Mouse (Mus musculus): ENCODE data around the gene Ccdc107. TPM values are rescaled to one million over a fixed set of nuclear protein-coding genes. Genes with fewer than 3 reads are reported as not detected.
"Not testable (repeated sequence)": the region's sequence is repeated elsewhere in the genome, so short reads cannot be mapped to it uniquely, and the experiment has no call there.

Gene Ccdc107
- polyA plus RNA-seq, 1 experiment from 2014 or later: 71.6 TPM

DNA sequence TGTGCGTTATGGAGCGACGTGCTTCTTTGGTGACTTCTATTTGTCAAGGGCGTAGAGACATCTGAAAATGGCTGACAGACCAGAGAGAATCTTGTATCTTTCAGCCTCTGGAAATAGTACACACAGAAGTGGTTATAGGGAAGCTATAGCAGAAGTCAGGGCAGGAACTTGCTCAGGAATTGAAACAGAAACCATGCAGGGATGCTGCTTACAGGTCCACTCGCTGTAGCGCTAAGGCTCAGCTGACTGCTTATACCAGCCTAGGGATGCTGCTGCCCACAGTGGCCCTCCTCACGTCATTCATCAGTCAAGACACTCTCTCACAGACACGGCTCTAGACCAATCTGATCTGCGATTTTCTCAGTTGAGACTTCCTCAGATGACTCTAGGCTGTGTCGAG lies 22.4 kb upstream of the Ccdc107 start:
- no peak overlapping the region for H3K27ac ChIP-seq
- no peak overlapping the region for H3K9ac ChIP-seq
- H3K4me1 ChIP-seq: no peaks in the 10 kb centered on the region
- H3K4me2 ChIP-seq (replicated peaks): no peak overlapping the region
- H3K4me3 ChIP-seq: no peak overlapping the region
- H3K36me3 ChIP-seq: no peaks in the 10 kb centered on the region
- no peaks in the 10 kb centered on the region for H3K27me3 ChIP-seq
- H3K9me3 ChIP-seq: no peaks in the 10 kb centered on the region
- no peak for ATAC-seq (ENCODE audit: low FRiP score, low read depth)
- WGBS: 91% methylated on average over 10 of the region's 10 CpGs

DNA sequence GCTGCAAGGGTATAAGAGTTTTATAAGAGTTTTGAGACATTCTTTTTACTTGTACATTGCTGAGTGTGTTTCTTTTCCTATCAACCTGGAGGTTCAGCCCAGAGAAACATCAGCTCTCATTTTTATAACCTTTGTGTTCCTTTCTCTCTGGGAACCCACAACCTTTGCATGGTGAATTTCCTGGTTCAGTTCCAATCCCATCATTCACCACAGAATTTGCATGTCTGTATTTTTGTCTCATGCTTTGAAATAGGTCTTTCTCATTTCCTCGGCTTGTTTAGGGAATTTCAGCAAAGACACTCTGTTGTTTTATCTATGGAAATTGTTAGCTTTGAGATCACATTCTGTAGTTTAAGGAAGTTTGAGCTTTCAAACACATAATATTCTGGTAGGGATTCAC lies 19.1 kb upstream of the Ccdc107 start:
- WGBS: 76% methylated on average over 1 of the region's 1 CpGs
- ATAC-seq (ENCODE audit: low FRiP score, low read depth): no peak
- Histone ChIP-seq H3K36me3 (no peaks in the 10 kb centered on the region), H3K4me2 (replicated peaks) (no peak overlapping the region), H3K9ac (no peak overlapping the region), H3K9me3 (no peaks in the 10 kb centered on the region), H3K27me3 (no peaks in the 10 kb centered on the region), H3K4me3 (no peak overlapping the region), H3K4me1 (0 out of 2 replicates have a peak, but pooled peaks cover 4% of the 10 kb centered on the region), H3K27ac (no peak overlapping the region)

DNA sequence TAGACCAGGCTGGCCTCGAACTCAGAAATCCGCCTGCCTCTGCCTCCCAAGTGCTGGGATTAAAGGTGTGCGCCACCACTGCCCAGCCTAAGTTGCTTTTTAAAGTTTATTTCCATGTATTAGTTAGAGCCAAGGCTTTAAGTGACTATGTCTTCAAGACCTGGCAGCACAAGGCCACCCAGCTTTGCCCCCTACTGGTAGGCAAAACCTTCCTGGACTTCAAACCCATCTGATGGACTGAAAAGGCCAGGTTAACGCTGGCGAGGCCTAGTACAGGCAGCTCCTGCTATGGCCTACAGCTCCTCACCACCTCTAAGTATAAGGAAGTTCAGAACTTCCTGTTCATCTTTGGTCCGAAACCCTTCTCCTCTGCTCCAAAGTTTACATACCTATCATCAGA lies 16.1 kb upstream of the Ccdc107 start:
- H3K4me2 ChIP-seq (replicated peaks): no peak overlapping the region
- no peak for ATAC-seq (ENCODE audit: low FRiP score, low read depth)
- no peaks in the 10 kb centered on the region for H3K9me3 ChIP-seq
- no peak overlapping the region for H3K9ac ChIP-seq
- 0 out of 2 replicates have a peak, but pooled peaks cover 4% of the 10 kb centered on the region for H3K4me1 ChIP-seq
- WGBS: 90% methylated on average over 6 of the region's 6 CpGs
- no peaks in the 10 kb centered on the region for H3K36me3 ChIP-seq
- H3K27me3 ChIP-seq: no peaks in the 10 kb centered on the region
- H3K27ac ChIP-seq: no peak overlapping the region
- H3K4me3 ChIP-seq: no peak overlapping the region

DNA sequence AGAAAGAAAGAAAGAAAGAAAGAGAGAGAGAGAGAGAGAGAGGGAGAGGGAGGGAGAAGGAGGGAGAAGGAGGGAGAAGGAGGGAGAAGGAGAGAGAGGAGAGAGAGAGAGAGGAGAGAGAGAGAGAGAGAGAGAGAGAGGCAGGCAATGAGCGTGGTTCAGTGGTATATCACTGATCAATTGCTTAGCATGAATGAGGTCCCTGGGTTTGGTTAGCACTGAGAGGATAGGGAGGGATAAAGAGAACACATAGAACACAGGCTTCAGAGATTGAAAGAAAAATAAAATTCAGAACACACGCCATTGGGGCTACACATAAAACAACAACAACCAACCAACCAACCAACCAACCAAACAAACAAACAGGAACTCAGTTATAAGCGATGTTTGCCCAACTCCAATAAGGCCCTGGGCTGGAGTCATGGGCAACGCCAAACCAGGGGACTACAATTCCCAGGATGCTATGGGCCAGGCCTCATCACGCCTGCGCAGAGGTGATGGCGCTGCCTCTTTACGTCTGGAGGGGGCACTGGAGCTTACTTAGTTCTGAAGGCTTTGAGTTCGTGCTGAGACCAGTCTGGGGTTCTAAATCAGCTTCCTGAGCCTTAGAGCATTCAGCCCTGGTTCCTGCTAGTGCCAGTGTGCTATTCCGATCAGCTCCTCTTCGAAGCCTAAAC lies 14.7 kb upstream of the Ccdc107 start:
- no peak overlapping the region for H3K27ac ChIP-seq
- H3K36me3 ChIP-seq: no peaks in the 10 kb centered on the region
- H3K9me3 ChIP-seq: no peaks in the 10 kb centered on the region
- ATAC-seq (ENCODE audit: low FRiP score, low read depth): peak; percentile 93
- WGBS: 18% methylated on average over 11 of the region's 11 CpGs
- H3K4me2 ChIP-seq (replicated peaks): peak overlapping the region; percentile 58
- peak overlapping the region; percentile 37 for H3K4me3 ChIP-seq
- no peaks in the 10 kb centered on the region for H3K27me3 ChIP-seq
- peak overlapping the region; percentile 39; the same call in 1 of the 2 replicates for H3K9ac ChIP-seq
- H3K4me1 ChIP-seq: 0 out of 2 replicates have a peak, but pooled peaks cover 4% of the 10 kb centered on the region

DNA sequence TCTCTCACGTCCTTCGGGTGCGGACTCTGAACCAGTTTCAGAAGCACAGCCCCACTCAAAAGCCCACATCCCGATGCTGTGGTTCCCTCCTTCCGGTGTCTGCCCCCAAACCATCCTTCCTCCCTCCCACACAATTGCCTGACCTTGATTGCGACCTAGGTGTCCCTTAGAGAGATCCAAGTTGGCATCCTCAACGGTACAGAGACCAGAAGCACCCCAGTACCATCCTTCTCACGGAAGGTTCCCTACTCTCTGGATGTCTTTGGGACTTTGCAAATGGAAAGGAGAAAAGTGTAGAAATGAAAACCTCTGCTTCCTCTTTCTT lies 14.2 kb upstream of the Ccdc107 start:
- H3K9me3 ChIP-seq: no peaks in the 10 kb centered on the region
- no peaks in the 10 kb centered on the region for H3K36me3 ChIP-seq
- H3K4me2 ChIP-seq (replicated peaks): peak overlapping the region; percentile 58
- 63% methylated on average over 8 of the region's 8 CpGs for WGBS
- peak overlapping the region; percentile 37 for H3K4me3 ChIP-seq
- H3K27me3 ChIP-seq: no peaks in the 10 kb centered on the region
- H3K4me1 ChIP-seq: 0 out of 2 replicates have a peak, but pooled peaks cover 4% of the 10 kb centered on the region
- peak overlapping the region; percentile 39; the same call in 1 of the 2 replicates for H3K9ac ChIP-seq
- no peak overlapping the region for H3K27ac ChIP-seq
- peak; percentile 41; the same call in 1 of the 2 replicates for ATAC-seq (ENCODE audit: low FRiP score, low read depth)

DNA sequence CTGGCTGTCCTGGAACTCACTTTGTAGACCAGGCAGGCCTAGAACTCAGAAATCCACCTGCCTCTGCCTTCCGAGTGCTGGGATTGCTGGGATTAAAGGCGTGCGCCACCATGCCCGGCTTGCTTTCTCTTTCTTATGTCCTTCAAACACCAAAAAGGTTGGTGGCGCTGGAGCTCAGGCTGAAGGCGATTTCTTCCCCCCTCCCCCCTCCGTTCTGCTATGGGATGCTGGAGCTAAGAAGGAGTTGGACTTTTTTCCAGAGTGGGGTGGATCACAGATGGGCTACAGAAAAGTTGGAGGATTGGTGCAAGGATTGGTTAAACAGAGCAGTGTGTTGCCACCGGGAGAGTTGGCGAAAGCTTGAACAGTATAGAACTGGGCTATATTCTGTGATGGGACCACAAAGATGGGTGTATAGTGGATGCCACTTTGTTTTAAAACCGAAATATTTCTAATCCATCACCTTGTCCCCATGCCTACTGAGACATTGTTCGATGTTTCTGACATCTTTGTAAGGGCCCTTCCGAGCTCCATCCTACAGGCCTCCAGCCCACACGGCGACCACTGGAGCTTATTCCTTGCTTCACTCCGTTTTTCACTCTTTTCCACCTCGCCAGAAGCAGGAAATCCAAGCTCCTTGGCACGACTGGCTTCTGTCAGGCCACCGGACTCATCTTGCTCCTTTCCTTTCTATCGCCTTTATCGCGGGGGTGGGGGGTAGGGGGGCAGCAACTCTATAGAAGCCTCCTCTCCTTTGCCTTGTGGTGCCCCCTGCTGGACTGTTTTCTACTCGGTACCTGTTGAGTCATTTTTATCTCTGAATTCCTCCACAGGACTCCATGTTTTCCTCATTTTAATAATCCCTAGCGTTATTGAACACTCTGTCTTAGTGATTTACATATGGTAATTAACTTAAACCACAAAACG lies 13.5 kb upstream of the Ccdc107 start:
- no peak overlapping the region for H3K9ac ChIP-seq
- no peaks in the 10 kb centered on the region for H3K36me3 ChIP-seq
- H3K27me3 ChIP-seq: no peaks in the 10 kb centered on the region
- H3K4me3 ChIP-seq: no peak overlapping the region
- no peak overlapping the region for H3K27ac ChIP-seq
- no peaks in the 10 kb centered on the region for H3K9me3 ChIP-seq
- H3K4me2 ChIP-seq (replicated peaks): peak overlapping the region; percentile 39
- 48% methylated on average over 24 of the region's 24 CpGs for WGBS
- ATAC-seq (ENCODE audit: low FRiP score, low read depth): no peak
- H3K4me1 ChIP-seq: 0 out of 2 replicates have a peak, but pooled peaks cover 4% of the 10 kb centered on the region

DNA sequence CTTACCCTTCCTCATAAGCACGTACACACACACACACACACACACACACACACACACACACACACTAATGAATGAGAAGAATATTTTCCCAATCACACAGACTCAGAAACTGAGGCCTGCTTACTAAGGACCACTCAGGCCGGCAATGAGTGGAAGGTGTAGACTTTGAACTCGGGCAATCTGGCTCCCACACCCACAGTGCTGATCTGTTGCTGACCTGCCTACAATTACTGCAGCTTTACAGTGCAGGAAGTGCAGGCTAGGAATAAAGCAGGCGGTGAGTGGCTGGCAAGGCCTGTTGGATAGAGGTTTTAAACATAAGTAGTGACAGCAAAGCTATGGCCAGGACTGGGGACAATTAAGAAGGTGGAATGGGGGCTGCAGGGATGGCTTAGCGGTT lies 11.7 kb upstream of the Ccdc107 start:
- no peaks in the 10 kb centered on the region for H3K27me3 ChIP-seq
- no peaks in the 10 kb centered on the region for H3K9me3 ChIP-seq
- H3K4me1 ChIP-seq: 0 out of 2 replicates have a peak, but pooled peaks cover 4% of the 10 kb centered on the region
- WGBS: 73% methylated on average over 5 of the region's 5 CpGs
- H3K36me3 ChIP-seq: no peaks in the 10 kb centered on the region
- H3K9ac ChIP-seq: no peak overlapping the region
- no peak overlapping the region for H3K4me3 ChIP-seq
- no peak overlapping the region for H3K27ac ChIP-seq
- no peak for ATAC-seq (ENCODE audit: low FRiP score, low read depth)
- no peak overlapping the region for H3K4me2 ChIP-seq (replicated peaks)

DNA sequence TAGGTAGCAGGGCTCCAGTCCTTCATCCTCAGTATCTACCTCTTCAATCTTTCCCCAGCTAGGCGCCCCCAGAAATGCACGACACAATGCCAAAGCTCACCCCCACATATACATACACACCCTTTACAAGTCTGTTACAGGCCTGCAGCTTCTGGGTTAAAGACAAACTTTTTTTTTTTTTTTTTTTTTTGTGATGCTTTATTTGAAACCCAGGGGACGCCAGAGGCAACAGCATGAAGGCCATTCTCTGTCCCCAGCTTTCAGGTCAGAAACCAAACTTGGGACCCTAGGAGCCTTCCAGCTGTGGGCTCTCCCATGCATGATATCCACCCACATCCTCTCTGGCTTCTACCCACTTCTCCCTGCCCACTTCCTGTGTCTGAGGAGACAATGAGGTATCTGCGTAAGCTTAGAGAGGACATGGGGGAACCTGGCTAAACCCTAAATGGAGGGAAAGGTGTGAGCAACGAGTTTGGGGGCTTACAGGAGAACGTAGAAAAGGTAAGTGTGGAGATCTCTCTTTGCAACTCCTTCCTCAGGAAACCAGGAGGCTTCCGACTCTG lies 10.7 kb upstream of the Ccdc107 start:
- Histone ChIP-seq H3K9ac (no peak overlapping the region), H3K4me3 (no peak overlapping the region), H3K27me3 (no peaks in the 10 kb centered on the region), H3K36me3 (no peaks in the 10 kb centered on the region), H3K9me3 (no peaks in the 10 kb centered on the region), H3K27ac (no peak overlapping the region), H3K4me2 (replicated peaks) (no peak overlapping the region), H3K4me1 (0 out of 2 replicates have a peak, but pooled peaks cover 4% of the 10 kb centered on the region)
- ATAC-seq (ENCODE audit: low FRiP score, low read depth): no peak
- WGBS: 75% methylated on average over 7 of the region's 7 CpGs

DNA sequence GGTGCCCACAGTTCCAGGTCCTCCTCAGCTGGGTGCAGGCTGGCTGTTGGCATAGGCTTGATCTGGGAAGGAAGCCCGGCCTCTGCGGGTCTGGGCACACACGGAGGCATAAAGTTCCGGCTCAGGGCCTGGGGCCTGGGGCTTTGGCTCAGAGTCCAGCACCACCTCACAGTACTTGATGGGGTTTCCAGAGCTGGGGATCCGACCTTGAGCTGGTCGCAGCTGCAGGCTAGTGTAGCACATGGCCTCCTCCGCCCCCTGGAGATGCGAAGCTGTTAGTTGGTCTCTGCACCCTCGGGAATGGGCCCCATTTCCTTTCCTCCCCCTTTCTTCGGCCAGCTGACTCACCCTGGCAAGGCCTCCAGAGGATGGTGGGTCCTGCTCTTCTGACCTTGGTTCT lies 10.1 kb upstream of the Ccdc107 start:
- Histone ChIP-seq H3K4me2 (replicated peaks) (no peak overlapping the region), H3K36me3 (no peaks in the 10 kb centered on the region), H3K4me3 (no peak overlapping the region), H3K4me1 (0 out of 2 replicates have a peak, but pooled peaks cover 4% of the 10 kb centered on the region), H3K27ac (no peak overlapping the region), H3K9me3 (no peaks in the 10 kb centered on the region), H3K9ac (no peak overlapping the region), H3K27me3 (no peaks in the 10 kb centered on the region)
- ATAC-seq (ENCODE audit: low FRiP score, low read depth): no peak
- 61% methylated on average over 10 of the region's 10 CpGs for WGBS

DNA sequence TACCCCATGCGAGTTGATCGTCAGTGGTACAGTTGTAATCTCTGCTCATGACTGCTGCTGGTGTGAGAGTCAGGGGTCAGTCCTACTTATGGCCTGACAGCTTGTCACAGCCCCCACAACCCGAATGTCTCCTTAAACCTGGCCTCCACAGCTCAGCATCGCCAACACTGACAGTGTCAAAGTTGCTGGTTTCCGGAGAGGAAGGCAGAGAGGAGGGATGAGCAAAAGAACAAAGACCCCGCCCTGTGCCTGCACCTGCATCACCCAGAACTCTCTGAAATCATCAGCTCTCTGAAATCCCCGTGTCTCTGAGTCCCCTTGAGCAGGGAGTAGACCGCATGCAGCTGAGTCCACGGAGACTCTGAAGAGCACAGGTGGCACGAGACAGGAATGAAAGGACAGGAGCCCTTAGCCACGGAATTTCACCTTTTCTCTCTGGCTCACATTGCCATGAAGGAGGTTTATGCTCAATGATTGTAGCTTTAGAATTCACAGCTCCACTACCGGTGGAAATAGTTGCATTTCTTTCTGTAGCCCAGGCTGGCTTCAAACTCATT lies 9.1 kb upstream of the Ccdc107 start, which contains the start of gene Sit1:
Sit1 (minus strand) TSS at position 200 of the 557 bp plus-strand sequence.
- no peak within 1 kb of the TSS for H3K4me3 ChIP-seq
- no peaks in the 10 kb centered on the region for H3K9me3 ChIP-seq
- H3K27ac ChIP-seq: no peak within 1 kb of the TSS
- H3K4me2 ChIP-seq (replicated peaks): no peak within 1 kb of the TSS
- no peak within 1 kb of the TSS for H3K9ac ChIP-seq
- ATAC-seq (ENCODE audit: low FRiP score, low read depth): no peak
- WGBS: 58% methylated on average over 12 of the region's 12 CpGs
- H3K4me1 ChIP-seq: no peaks in the 10 kb centered on the region
- no peaks in the 10 kb centered on the region for H3K27me3 ChIP-seq
- no peaks in the 10 kb centered on the region for H3K36me3 ChIP-seq

DNA sequence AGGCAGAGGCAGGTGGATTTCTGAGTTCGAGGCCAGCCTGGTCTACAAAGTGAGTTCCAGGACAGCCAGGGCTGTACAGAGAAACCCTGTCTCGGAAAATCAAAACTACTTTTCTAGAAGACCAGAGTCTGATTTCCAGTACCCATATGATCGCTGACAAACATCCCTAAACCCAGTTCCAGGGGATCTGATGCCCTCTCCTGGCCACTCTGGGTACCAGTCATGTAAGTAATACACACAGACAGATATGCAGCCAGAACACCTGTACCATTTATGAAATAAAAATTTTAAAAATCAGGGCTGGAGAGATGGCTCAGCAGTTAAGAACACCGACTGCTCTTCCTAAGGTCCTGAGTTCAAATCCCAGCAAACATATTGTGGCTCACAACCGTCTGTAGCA lies 7.0 kb upstream of the Ccdc107 start:
- H3K4me1 ChIP-seq; H3K4me2 ChIP-seq (replicated peaks); H3K9ac ChIP-seq; H3K9me3 ChIP-seq; H3K4me3 ChIP-seq; H3K36me3 ChIP-seq; H3K27ac ChIP-seq; ATAC-seq (ENCODE audit: low FRiP score, low read depth); H3K27me3 ChIP-seq: not testable (repeated sequence)
- 84% methylated on average over 5 of the region's 5 CpGs for WGBS

DNA sequence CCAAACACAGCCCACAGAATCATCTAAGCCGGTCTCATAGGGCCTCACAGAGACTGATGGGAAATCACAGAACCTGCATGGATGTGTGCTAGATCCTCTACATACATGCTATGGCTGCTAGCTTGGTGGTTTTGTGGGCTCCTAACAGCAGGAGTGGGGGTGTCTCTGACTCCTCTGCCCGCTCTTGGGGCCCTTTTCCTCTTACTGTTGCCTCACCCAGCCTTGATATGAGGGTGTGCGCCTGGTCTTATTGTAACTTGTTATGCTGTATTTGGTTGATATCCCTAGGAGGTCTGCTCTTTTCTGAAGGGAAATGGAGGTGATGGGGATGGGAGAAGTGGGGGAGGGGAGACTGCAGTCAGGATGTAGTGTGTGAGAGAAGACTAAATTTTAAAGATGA lies 3.1 kb upstream of the Ccdc107 start:
- WGBS: 99% methylated on average over 3 of the region's 3 CpGs
- Histone ChIP-seq H3K27me3 (no peaks in the 10 kb centered on the region), H3K4me2 (replicated peaks) (no peak overlapping the region), H3K4me3 (no peak overlapping the region), H3K9me3 (no peaks in the 10 kb centered on the region), H3K36me3 (no peaks in the 10 kb centered on the region), H3K27ac (no peak overlapping the region), H3K4me1 (peaks cover 8% of the 10 kb centered on the region), H3K9ac (no peak overlapping the region)
- ATAC-seq (ENCODE audit: low FRiP score, low read depth): no peak
